Mouse (Mus musculus): ENCODE measurements around the gene Frmd3. TPM values are rescaled to one million over a fixed set of nuclear protein-coding genes. Genes with fewer than 3 reads are reported as not detected.
A peak's percentile ranks its signal among the peaks of the same experiment; 100 is the strongest.

Gene Frmd3
- 1.5 and 1.8 TPM in 2 replicates for polyA plus RNA-seq (2015; fragmentation: Nextera tagmentation; extraction: Ambion mirVana)

DNA sequence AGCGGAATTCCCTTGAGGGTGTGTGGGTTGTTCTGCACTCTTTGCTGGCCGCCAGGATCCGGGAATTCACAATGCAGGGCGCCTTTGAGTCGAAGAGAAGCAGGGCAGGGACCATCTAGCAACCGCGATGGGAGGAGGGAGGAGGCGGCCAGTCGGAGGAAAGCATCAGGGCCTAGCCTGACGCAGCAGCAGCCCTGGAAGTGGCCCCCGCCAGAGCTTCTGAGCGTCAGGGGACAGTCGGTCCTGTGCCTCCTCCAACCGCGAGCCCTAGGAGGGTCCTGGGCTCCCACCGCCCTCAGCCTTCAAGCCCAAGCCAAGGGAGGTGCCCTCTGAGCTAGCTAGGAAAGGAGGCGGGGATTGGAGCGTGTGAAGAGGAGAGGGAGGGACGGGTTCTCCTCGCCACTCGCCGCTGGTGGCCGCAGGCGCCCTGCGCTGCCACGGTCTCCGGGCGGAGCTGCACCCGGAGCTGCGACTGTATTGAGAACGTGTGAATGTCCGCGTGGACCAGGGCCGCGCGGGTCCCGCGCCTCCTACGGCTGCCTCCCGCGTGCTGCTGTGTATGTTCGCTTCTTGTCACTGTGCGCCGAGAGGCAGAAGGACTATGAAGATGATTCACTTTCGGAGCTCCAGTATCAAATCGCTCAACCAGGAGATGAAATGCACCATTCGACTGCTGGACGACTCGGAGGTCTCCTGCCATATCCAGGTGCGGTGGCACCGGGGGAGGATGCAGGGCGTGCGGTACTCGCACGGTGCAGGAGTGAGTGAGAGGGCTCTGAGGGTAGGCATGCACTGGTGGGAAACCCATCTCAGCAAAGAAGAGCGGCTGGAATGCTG is at the start of gene Frmd3:
Gene Frmd3, plus strand, starts transcription at position 232 of the 837 bp plus-strand sequence.
- peak within 1 kb of the TSS; percentile 66 for H3K9ac ChIP-seq (replicated peaks; ENCODE audit: low read length)
- H3K27ac ChIP-seq (ENCODE audit: low read length) = no peak within 1 kb of the TSS
- no peaks in the 10 kb centered on the region for H3K36me3 ChIP-seq (ENCODE audit: insufficient read depth, low read length)
- H3K4me3 ChIP-seq (ENCODE audit: low read length) = peak within 1 kb of the TSS; percentile 52
- H3K9me3 ChIP-seq (ENCODE audit: low read length) = no peaks in the 10 kb centered on the region
- peak within 1 kb of the TSS; percentile 85 for H3K4me2 ChIP-seq (replicated peaks; ENCODE audit: low read depth, low read length)
- peak; percentile 96 for ATAC-seq (ENCODE audit: low FRiP score, low TSS enrichment)
- peaks cover 6% of the 10 kb centered on the region; the same call in 1 of the 2 replicates for H3K4me1 ChIP-seq (ENCODE audit: insufficient read depth, low read length)
- under 1% methylated on average over 53 of the region's 56 CpGs for WGBS
- peaks cover 18% of the 10 kb centered on the region; the same call in 1 of the 2 replicates for H3K27me3 ChIP-seq (ENCODE audit: insufficient read depth, low read length)

DNA sequence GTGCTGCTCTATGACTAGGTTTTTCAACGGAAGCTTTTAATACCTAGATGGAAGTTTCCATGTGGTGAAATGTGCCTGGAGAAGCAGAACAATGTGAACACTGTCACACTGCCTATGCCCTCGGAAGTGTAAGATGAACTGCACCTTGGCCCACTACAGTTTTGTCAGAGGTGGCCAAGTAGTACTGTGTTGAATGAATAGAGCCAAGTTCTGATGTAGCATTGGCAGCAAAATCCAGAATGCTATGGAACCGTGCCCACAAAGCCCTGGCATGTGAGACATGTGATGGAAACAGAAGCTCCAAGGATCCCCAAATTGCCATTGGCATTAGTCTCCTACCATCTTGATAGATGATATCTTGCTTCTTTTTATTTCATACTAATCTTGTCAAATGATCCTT is 32.8 kb upstream of the Frmd3 start:
- Histone ChIP-seq H3K4me3 (ENCODE audit: low read length) (no peak overlapping the region), H3K4me2 (replicated peaks; ENCODE audit: low read depth, low read length) (no peak overlapping the region), H3K9me3 (ENCODE audit: low read length) (no peaks in the 10 kb centered on the region), H3K27ac (ENCODE audit: low read length) (no peak overlapping the region), H3K9ac (replicated peaks; ENCODE audit: low read length) (no peak overlapping the region), H3K4me1 (ENCODE audit: insufficient read depth, low read length) (no peaks in the 10 kb centered on the region), H3K27me3 (ENCODE audit: insufficient read depth, low read length) (no peaks in the 10 kb centered on the region), H3K36me3 (ENCODE audit: insufficient read depth, low read length) (no peaks in the 10 kb centered on the region)
- no peak for ATAC-seq (ENCODE audit: low FRiP score, low TSS enrichment)
- WGBS = 87% methylated on average over 3 of the region's 3 CpGs

DNA sequence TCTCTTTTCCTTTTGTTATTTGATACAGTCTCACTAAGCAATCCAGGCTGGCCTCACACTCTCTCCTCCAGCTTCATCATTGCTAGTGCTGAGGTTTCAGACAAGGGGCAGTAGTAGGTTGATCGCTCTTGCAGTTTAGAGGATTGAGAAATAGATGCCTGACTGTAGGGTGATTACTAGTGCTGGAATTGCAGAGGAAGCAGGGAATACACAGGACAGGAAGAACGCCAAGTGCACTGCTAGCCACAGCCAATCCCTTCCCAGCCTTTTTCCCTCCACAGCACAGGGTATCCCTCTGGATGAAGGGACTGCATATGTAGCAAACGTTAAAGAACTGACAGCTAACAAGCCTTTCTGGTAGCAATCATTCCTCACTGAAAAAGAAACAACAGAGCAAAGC is 965 bp upstream of the Frmd3 start:
- Histone ChIP-seq H3K9me3 (ENCODE audit: low read length) (no peaks in the 10 kb centered on the region), H3K4me1 (ENCODE audit: insufficient read depth, low read length) (peaks cover 6% of the 10 kb centered on the region; the same call in 1 of the 2 replicates), H3K27ac (ENCODE audit: low read length) (no peak overlapping the region), H3K4me3 (ENCODE audit: low read length) (no peak overlapping the region), H3K4me2 (replicated peaks; ENCODE audit: low read depth, low read length) (no peak overlapping the region), H3K9ac (replicated peaks; ENCODE audit: low read length) (no peak overlapping the region), H3K36me3 (ENCODE audit: insufficient read depth, low read length) (no peaks in the 10 kb centered on the region), H3K27me3 (ENCODE audit: insufficient read depth, low read length) (peaks cover 18% of the 10 kb centered on the region; the same call in 1 of the 2 replicates)
- WGBS = 38% methylated on average over 3 of the region's 3 CpGs
- no peak for ATAC-seq (ENCODE audit: low FRiP score, low TSS enrichment)

DNA sequence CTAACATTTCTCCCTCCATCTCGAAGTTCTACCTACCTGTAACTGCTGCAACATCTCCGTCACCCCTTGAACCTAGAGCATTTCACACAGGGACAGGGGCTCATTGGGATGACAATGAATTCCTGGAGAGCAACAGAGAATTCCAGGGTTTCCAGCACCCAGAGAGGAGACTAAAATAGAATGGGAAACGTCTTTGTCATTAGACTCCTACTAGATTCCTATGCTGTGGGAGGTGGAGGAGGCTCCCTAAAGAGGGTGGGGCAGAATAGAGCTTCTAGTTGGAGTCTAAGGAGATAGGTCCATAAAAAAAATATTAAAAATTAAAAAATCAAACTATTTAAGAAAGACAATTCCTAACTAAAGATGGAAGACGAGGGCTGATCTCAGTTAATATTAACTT is 542 bp upstream of the Frmd3 start:
- no peak overlapping the region for H3K27ac ChIP-seq (ENCODE audit: low read length)
- H3K36me3 ChIP-seq (ENCODE audit: insufficient read depth, low read length) = no peaks in the 10 kb centered on the region
- ATAC-seq (ENCODE audit: low FRiP score, low TSS enrichment) = peak; percentile 17; the same call in 1 of the 2 replicates
- peak overlapping the region; percentile 52 for H3K4me3 ChIP-seq (ENCODE audit: low read length)
- no peaks in the 10 kb centered on the region for H3K9me3 ChIP-seq (ENCODE audit: low read length)
- H3K9ac ChIP-seq (replicated peaks; ENCODE audit: low read length) = no peak overlapping the region; the same call in 1 of the 2 replicates
- H3K27me3 ChIP-seq (ENCODE audit: insufficient read depth, low read length) = peaks cover 18% of the 10 kb centered on the region; the same call in 1 of the 2 replicates
- peak overlapping the region; percentile 85 for H3K4me2 ChIP-seq (replicated peaks; ENCODE audit: low read depth, low read length)
- H3K4me1 ChIP-seq (ENCODE audit: insufficient read depth, low read length) = peaks cover 6% of the 10 kb centered on the region; the same call in 1 of the 2 replicates
- 41% methylated on average over 4 of the region's 4 CpGs for WGBS

DNA sequence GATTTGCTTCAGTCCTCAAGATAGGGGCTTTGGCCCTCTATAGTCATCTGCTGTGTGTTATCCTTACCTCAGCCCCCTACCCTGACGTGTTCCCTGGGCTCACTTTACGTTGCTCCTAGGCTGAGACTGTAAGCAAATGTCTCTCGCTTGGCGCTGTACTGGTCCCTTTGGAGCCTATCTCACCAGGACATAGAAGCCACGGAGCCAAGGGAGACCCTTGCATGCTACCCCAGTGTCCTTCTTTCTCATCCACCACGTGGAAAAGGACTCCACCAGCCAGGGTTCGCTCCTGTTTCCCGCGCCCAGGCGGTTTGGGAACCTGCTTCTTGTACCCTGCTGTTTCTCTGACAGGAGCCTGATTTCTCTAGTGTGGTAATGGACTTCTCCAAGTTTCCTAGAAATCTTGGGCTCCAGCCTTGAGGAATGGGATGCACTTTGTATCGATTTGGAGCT is 832 bp downstream of the Frmd3 start:
- Histone ChIP-seq H3K27me3 (ENCODE audit: insufficient read depth, low read length) (peaks cover 18% of the 10 kb centered on the region; the same call in 1 of the 2 replicates), H3K36me3 (ENCODE audit: insufficient read depth, low read length) (no peaks in the 10 kb centered on the region), H3K4me1 (ENCODE audit: insufficient read depth, low read length) (peaks cover 6% of the 10 kb centered on the region; the same call in 1 of the 2 replicates), H3K9ac (replicated peaks; ENCODE audit: low read length) (peak overlapping the region; percentile 66), H3K9me3 (ENCODE audit: low read length) (no peaks in the 10 kb centered on the region), H3K4me3 (ENCODE audit: low read length) (peak overlapping the region; percentile 52), H3K27ac (ENCODE audit: low read length) (no peak overlapping the region), H3K4me2 (replicated peaks; ENCODE audit: low read depth, low read length) (peak overlapping the region; percentile 85)
- ATAC-seq (ENCODE audit: low FRiP score, low TSS enrichment) = no peak
- WGBS = 6% methylated on average over 11 of the region's 11 CpGs

DNA sequence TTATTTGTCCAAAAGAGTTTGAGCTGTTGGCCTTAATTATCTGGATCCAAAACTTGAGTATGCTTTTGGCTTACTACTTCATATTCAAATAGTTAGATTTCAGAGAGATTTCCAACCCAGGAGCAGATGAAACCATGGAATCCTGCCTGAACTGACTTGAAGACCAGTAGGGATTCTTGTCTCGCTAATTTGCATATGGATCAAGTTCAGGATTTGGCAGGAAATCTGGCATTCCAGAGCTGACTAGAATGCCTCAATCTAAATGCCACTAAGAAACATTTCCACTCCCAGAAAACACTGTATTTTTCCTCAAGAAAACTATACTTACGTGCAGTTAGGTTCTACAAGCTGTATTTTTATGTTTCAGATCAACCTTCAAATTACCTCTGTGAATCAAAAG is 6.8 kb downstream of the Frmd3 start:
- Histone ChIP-seq H3K9ac (replicated peaks; ENCODE audit: low read length) (no peak overlapping the region), H3K36me3 (ENCODE audit: insufficient read depth, low read length) (no peaks in the 10 kb centered on the region), H3K27ac (ENCODE audit: low read length) (no peak overlapping the region), H3K9me3 (ENCODE audit: low read length) (peaks cover 3% of the 10 kb centered on the region; the same call in 1 of the 2 replicates), H3K4me3 (ENCODE audit: low read length) (no peak overlapping the region), H3K4me1 (ENCODE audit: insufficient read depth, low read length) (no peaks in the 10 kb centered on the region), H3K27me3 (ENCODE audit: insufficient read depth, low read length) (peaks cover 5% of the 10 kb centered on the region; the same call in 1 of the 2 replicates), H3K4me2 (replicated peaks; ENCODE audit: low read depth, low read length) (no peak overlapping the region)
- ATAC-seq (ENCODE audit: low FRiP score, low TSS enrichment) = no peak
- WGBS = 69% methylated on average over 2 of the region's 2 CpGs

DNA sequence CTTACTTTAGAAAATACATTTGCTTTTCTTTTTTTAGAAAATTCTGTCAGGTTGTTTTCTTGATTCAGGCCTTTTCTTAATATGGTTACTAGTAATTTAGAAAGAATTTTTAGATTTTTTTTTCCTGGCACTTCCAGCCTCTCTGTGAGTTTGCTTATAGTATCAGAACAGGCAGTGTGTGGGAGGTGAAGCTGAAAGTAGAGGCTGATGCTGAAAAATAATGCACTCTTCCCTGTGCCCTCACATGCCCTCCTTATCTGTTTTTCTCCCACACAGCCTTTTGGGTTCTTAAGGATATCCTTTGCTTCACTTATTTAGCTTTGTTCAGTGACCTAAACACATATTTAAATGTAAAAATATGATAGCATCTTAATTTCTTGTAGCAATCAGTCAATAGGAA is 30.0 kb downstream of the Frmd3 start:
- H3K4me3 ChIP-seq (ENCODE audit: low read length) = no peak overlapping the region
- H3K9me3 ChIP-seq (ENCODE audit: low read length) = no peaks in the 10 kb centered on the region
- no peaks in the 10 kb centered on the region for H3K27me3 ChIP-seq (ENCODE audit: insufficient read depth, low read length)
- H3K27ac ChIP-seq (ENCODE audit: low read length) = no peak overlapping the region
- H3K9ac ChIP-seq (replicated peaks; ENCODE audit: low read length) = no peak overlapping the region
- no peak for ATAC-seq (ENCODE audit: low FRiP score, low TSS enrichment)
- H3K4me2 ChIP-seq (replicated peaks; ENCODE audit: low read depth, low read length) = no peak overlapping the region
- no peaks in the 10 kb centered on the region for H3K4me1 ChIP-seq (ENCODE audit: insufficient read depth, low read length)
- H3K36me3 ChIP-seq (ENCODE audit: insufficient read depth, low read length) = no peaks in the 10 kb centered on the region

DNA sequence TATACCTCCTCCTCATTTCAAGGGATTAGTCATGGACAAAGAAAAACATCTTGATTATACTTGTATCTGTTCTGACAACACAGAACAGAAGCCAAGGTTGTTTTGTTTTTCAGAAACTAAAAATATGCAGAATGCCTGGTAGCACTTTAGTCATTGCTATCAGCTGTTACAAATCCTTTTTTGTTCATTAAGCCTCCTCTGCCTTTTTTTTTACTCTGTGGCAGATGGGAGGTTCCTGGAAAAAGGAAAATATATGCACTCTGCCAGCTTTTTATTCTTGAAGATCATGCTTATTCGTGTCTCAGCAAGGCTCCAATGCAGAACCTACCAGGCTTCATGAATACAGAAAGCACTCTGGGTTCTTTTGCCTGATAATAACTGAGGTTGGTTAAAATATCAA is 38.5 kb downstream of the Frmd3 start:
- Histone ChIP-seq H3K9me3 (ENCODE audit: low read length) (no peaks in the 10 kb centered on the region), H3K9ac (replicated peaks; ENCODE audit: low read length) (no peak overlapping the region), H3K4me2 (replicated peaks; ENCODE audit: low read depth, low read length) (no peak overlapping the region), H3K27me3 (ENCODE audit: insufficient read depth, low read length) (no peaks in the 10 kb centered on the region), H3K4me1 (ENCODE audit: insufficient read depth, low read length) (no peaks in the 10 kb centered on the region), H3K27ac (ENCODE audit: low read length) (no peak overlapping the region), H3K36me3 (ENCODE audit: insufficient read depth, low read length) (no peaks in the 10 kb centered on the region), H3K4me3 (ENCODE audit: low read length) (no peak overlapping the region)
- WGBS = 78% methylated on average over 1 of the region's 1 CpGs
- ATAC-seq (ENCODE audit: low FRiP score, low TSS enrichment) = no peak

DNA sequence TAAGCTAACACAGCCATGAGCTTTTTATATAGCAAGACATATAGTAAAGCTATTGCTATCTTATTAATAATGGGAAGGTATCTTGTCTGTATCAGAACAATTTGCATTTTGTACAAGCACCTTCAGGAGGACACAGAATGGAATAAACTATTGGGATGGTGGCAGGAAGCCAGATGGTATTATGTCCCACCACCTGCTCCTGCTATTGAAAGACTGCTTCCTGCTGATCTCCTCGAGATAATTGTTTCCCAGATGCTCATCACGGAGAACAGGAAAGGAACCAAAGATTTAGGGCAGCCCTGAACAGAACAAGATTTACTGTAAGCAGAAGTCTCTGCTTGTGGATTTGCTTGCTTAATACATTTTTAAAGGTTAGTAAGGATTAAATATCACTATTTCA is 63.5 kb downstream of the Frmd3 start:
- no peak overlapping the region for H3K4me3 ChIP-seq (ENCODE audit: low read length)
- no peak overlapping the region for H3K27ac ChIP-seq (ENCODE audit: low read length)
- no peak overlapping the region for H3K9ac ChIP-seq (replicated peaks; ENCODE audit: low read length)
- H3K4me1 ChIP-seq (ENCODE audit: insufficient read depth, low read length) = no peaks in the 10 kb centered on the region
- no peak for ATAC-seq (ENCODE audit: low FRiP score, low TSS enrichment)
- no peaks in the 10 kb centered on the region for H3K9me3 ChIP-seq (ENCODE audit: low read length)
- H3K36me3 ChIP-seq (ENCODE audit: insufficient read depth, low read length) = no peaks in the 10 kb centered on the region
- whole genome bisulfite sequencing = 28% methylated on average over 2 of the region's 2 CpGs
- H3K27me3 ChIP-seq (ENCODE audit: insufficient read depth, low read length) = no peaks in the 10 kb centered on the region
- no peak overlapping the region for H3K4me2 ChIP-seq (replicated peaks; ENCODE audit: low read depth, low read length)

DNA sequence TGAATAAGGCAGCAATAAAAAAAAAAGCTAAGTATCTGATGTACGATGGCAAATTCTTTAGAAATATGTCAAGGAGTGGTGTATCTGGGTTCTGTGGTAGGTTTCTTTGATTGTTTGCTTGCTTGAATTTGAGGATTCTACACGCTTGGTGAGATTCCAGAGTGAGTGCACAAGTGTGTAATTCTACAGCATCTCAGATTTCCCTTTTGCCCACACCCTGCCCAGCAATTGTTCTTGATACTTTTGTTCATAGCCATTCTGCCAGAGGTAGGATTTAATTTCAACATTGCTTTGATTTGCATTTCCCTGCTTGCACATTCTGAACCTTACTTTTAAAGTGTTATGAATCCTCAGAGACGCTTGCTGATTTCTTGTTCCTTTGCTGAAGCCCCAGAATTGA is 97.6 kb downstream of the Frmd3 start:
- Histone ChIP-seq H3K9me3 (ENCODE audit: low read length) (no peaks in the 10 kb centered on the region), H3K36me3 (ENCODE audit: insufficient read depth, low read length) (no peaks in the 10 kb centered on the region), H3K9ac (replicated peaks; ENCODE audit: low read length) (no peak overlapping the region), H3K4me3 (ENCODE audit: low read length) (no peak overlapping the region), H3K4me1 (ENCODE audit: insufficient read depth, low read length) (no peaks in the 10 kb centered on the region), H3K27ac (ENCODE audit: low read length) (no peak overlapping the region), H3K4me2 (replicated peaks; ENCODE audit: low read depth, low read length) (no peak overlapping the region), H3K27me3 (ENCODE audit: insufficient read depth, low read length) (no peaks in the 10 kb centered on the region)
- ATAC-seq (ENCODE audit: low FRiP score, low TSS enrichment) = no peak
- 69% methylated on average over 3 of the region's 3 CpGs for WGBS

All from kidney, embryonic 16.5 days (tissue).